Mouse (Mus musculus) embryonic stem cell, embryonic (primary cell): ENCODE data around the gene Cdh23.

Source experiments
- CTCF ChIA-PET, 4 experiments: fragments of 300-600 bp in 2 of 4; fragments of 350-600 bp in 2 of 4; sonication (Branson Sonifier 250); formaldehyde crosslinking; loops; one replicate each; lab custom pipeline; 2022; ENCODE audit warnings: inconsistent platforms in 2 of 4; lab: Charles Lee
- POLR2A ChIA-PET, 4 experiments: fragments of 300-600 bp in 2 of 4; fragments of 350-600 bp in 2 of 4; sonication (Branson Sonifier 250); formaldehyde crosslinking; loops; one replicate each; lab custom pipeline; 2022; ENCODE audit warnings: antibody characterized with exemption in 4 of 4, inconsistent platforms in 1 of 4; lab: Charles Lee

Gene Cdh23

DNA sequence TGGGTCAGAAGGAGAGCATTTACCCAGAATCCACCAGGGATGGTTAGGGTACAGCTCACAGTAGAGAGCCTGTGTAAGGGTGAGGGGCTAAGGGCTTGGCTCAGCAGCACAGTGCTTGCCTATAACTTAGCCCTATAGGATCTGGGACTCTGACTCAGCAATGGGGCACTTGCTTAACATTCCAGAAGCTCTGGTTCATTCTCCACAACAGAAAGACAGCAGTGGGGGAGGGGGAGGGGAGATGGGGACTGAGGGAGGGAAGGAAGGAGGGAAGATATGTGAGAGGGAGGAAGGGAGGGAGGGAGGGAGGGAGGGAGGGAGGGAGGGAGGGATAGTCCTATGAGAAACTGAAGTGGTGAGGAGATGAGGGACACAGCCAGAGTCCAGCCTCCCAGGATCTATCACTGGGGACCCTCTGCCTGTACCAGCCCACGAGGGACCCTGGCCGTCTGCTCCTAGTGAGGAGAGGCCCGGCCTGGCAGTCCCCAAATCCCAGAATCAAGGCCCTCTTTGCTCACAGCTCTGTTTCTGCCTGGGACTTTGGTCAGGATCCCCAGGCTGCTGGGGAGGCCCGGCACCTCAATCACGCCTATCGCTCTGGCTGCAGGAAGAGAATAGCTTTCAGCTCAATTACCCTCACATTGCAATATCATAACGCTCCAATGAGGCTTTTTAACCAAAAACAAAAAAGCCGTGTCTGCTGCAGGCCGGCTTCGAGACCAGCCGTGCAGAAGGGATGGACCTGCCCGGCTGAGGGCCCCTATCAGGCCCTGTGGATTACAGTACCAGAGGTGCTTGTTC lies 117.4 kb downstream of the Cdh23 start:
- CTCF ChIA-PET = no interaction called here
- POLR2A ChIA-PET = interaction anchor here in 1 of 4 experiments (1.9 kb wide), 1 partner anchor 9 kb away, joined by 5 read pairs; no protein-coding TSS in a partner anchor

- POLR2A ChIA-PET = interaction anchor here in 1 of 4 experiments (1.9 kb wide), 1 partner anchor 10 kb away, joined by 5 read pairs; no protein-coding TSS in a partner anchor
Measured at GRCm38 (mm10) chr10:60577920-60578737, 118.2 kb downstream of the Cdh23 start.

GRCm38 (mm10) chr10:60577125-60577919 lies 119.0 kb downstream of the Cdh23 start:
- POLR2A ChIA-PET = interaction anchor here in 1 of 4 experiments (1.9 kb wide), 1 partner anchor 11 kb away, joined by 5 read pairs; no protein-coding TSS in a partner anchor
- CTCF ChIA-PET = interaction anchor here in 1 of 4 experiments (0.6 kb wide), 1 partner anchor 62 kb away, joined by 4 read pairs; no protein-coding TSS in a partner anchor

More at GRCm38 (mm10) chr10:60577920-60578737, 118.2 kb downstream of the Cdh23 start:
- CTCF ChIA-PET = interaction anchor here in 1 of 4 experiments (0.6 to 0.7 kb wide), 2 partner anchors 61 to 343 kb away, joined by 3 to 4 read pairs; no protein-coding TSS in a partner anchor

- POLR2A ChIA-PET = interaction anchor here in 1 of 4 experiments (1.0 kb wide), 1 partner anchor 39 kb away, joined by 3 read pairs; no protein-coding TSS in a partner anchor
- CTCF ChIA-PET = interaction anchor here in 1 of 4 experiments (1.4 kb wide), 1 partner anchor 9 kb away, joined by 4 read pairs; no protein-coding TSS in a partner anchor
Measured at GRCm38 (mm10) chr10:60574851-60575250, 121.4 kb downstream of the Cdh23 start.

- POLR2A ChIA-PET = interaction anchor here in 1 of 4 experiments (1.1 kb wide), 1 partner anchor 20 kb away, joined by 3 read pairs; no protein-coding TSS in a partner anchor
- CTCF ChIA-PET = interaction anchor here in 1 of 4 experiments (0.6 kb wide), 1 partner anchor 154 kb away, joined by 3 read pairs; no protein-coding TSS in a partner anchor
Measured at GRCm38 (mm10) chr10:60571491-60571890, 124.8 kb downstream of the Cdh23 start.

DNA sequence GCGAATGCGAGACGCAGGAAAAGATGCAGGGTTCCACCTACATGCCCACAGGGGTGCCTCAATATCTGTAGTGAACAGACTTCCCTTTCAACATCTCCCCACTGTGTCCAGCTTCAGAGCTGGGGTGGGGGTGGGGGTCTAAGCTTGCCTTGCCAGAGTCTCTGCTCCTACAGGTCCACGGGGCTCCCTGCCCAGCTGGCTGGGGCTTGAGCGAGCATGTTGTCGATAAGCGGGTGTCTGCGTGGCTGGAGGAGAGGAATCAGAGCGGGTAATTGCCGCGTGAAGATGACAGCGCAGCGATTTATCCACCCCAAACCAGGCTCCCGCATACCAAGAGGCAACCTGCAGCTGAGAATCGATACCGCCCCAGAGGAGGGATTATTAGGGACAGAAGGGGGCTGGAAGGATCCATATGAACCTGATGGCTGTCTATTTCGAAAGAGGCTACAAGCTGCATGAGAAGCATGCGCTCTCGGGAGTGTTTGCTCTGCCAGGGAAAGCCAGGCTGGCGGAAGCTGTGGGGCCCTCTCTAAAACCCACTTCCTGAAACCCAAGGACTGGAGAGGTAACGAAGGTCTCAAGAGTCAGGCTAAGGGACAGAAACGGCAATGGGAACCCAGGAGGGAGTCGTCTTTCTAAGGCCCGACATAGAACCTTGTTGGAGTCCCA lies 129.8 kb downstream of the Cdh23 start:
- CTCF ChIA-PET = no interaction called here

DNA sequence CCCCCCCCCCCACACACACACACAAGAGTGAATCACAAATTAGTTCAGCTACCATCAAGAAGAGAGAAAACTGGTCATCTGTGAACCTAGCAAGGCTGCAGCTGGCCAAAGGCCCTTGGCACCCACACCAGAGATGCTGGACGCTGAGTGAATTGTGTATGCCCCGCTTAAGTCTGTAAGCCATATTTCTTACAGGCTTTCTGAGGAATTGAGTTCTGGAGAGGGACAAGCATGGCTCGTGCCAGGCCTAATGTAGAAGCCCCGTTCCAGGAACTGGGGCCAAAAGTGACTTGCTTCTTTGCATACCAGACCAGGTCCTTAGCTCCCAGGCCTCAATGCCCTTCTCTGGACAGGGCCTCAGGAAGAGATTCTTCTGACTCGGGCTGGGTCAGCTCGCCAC lies 132.2 kb downstream of the Cdh23 start:
- POLR2A ChIA-PET = interaction anchor here in 1 of 4 experiments (0.9 kb wide), 1 partner anchor 11 kb away, joined by 3 read pairs; no protein-coding TSS in a partner anchor

More for the DNA sequence above, 129.8 kb downstream of the Cdh23 start:
- POLR2A ChIA-PET = interaction anchor here in 2 of 4 experiments (0.5 to 1.6 kb wide), 3 partner anchors 17 to 418 kb away, joined by 3 to 4 read pairs (median 3); no protein-coding TSS in a partner anchor

GRCm38 (mm10) chr10:60562946-60563345 lies 133.3 kb downstream of the Cdh23 start:
- POLR2A ChIA-PET = interaction anchor here in 1 of 4 experiments (0.7 kb wide), 1 partner anchor 1014 kb away, joined by 3 read pairs; no protein-coding TSS in a partner anchor
- CTCF ChIA-PET = interaction anchor here in 2 of 4 experiments (0.8 to 1.5 kb wide), 3 partner anchors 26 to 197 kb away, joined by 5 to 6 read pairs (median 5); no protein-coding TSS in a partner anchor

More for the DNA sequence above, 132.2 kb downstream of the Cdh23 start:
- CTCF ChIA-PET = interaction anchor here in 2 of 4 experiments (0.6 kb wide), 2 partner anchors 48 to 135 kb away, joined by 3 to 5 read pairs; no protein-coding TSS in a partner anchor

- POLR2A ChIA-PET = interaction anchor here in 1 of 4 experiments (0.6 kb wide), 1 partner anchor 84 kb away, joined by 4 read pairs; no protein-coding TSS in a partner anchor
- CTCF ChIA-PET = interaction anchor here in 2 of 4 experiments (0.5 to 1.3 kb wide), 4 partner anchors 18 to 600 kb away, joined by 3 to 10 read pairs (median 4); no protein-coding TSS in a partner anchor
Measured at GRCm38 (mm10) chr10:60558491-60558927, 137.8 kb downstream of the Cdh23 start.

- ChIA-PET POLR2A (interaction anchor here in 3 of 4 experiments (0.9 to 2.2 kb wide), 8 partner anchors 9 to 340 kb away, joined by 3 to 20 read pairs (median 3); no protein-coding TSS in a partner anchor), CTCF (interaction anchor here in 3 of 4 experiments (0.6 to 1.9 kb wide), 6 partner anchors 9 to 201 kb away, joined by 3 to 6 read pairs (median 3); no protein-coding TSS in a partner anchor)
Measured at GRCm38 (mm10) chr10:60552951-60553635, 143.2 kb downstream of the Cdh23 start.

- POLR2A ChIA-PET = interaction anchor here in 1 of 4 experiments (0.8 to 1.0 kb wide), 2 partner anchors 14 to 15 kb away, joined by 3 read pairs; no protein-coding TSS in a partner anchor
- CTCF ChIA-PET = interaction anchor here in 2 of 4 experiments (0.6 kb wide), 2 partner anchors 14 to 84 kb away, joined by 5 to 6 read pairs; no protein-coding TSS in a partner anchor
Measured at GRCm38 (mm10) chr10:60539164-60539914, 157.0 kb downstream of the Cdh23 start.

GRCm38 (mm10) chr10:60536098-60536811 lies 160.0 kb downstream of the Cdh23 start:
- ChIA-PET CTCF (interaction anchor here (0.5 to 1.6 kb wide), 14 partner anchors 8 to 291 kb away, joined by 3 to 13 read pairs (median 4); partner anchors contain the start of gene Slc29a3 (in 1 of the 4)), POLR2A (interaction anchor here in 3 of 4 experiments (0.5 to 2.5 kb wide), 14 partner anchors 8 to 1032 kb away, joined by 3 to 20 read pairs (median 4); partner anchors contain the start of gene Slc29a3 (in 1 of the 3))

- CTCF ChIA-PET = interaction anchor here in 2 of 4 experiments (0.6 kb wide), 2 partner anchors 226 to 434 kb away, joined by 4 to 5 read pairs; no protein-coding TSS in a partner anchor
- POLR2A ChIA-PET = no interaction called here
Measured at GRCm38 (mm10) chr10:60532502-60532901, 163.8 kb downstream of the Cdh23 start.

- POLR2A ChIA-PET = interaction anchor here in 2 of 4 experiments (0.6 to 0.7 kb wide), 2 partner anchors 85 to 215 kb away, joined by 3 read pairs; no protein-coding TSS in a partner anchor
- CTCF ChIA-PET = interaction anchor here (0.5 to 1.7 kb wide), 33 partner anchors 13 to 475 kb away, joined by 3 to 7 read pairs (median 3); no protein-coding TSS in a partner anchor
Measured at GRCm38 (mm10) chr10:60531349-60531748, 164.9 kb downstream of the Cdh23 start.
